Mouse (Mus musculus) kidney, adult 2 months (tissue): ENCODE measurements around the gene Smg1. TPM values are rescaled to one million over a fixed set of nuclear protein-coding genes. Genes with fewer than 3 reads are reported as not detected.
A peak's percentile ranks its signal among the peaks of the same experiment; 100 is the strongest.

Experiments
- DNase-seq: peaks from one replicate; pipeline ENCODE4 v3.0.0; 2021
- H3K27ac ChIP-seq: fragments of 200-500 bp; 2 replicates; pipeline ENCODE4 v1.5.1; 2012; ENCODE audit warnings: low read depth, low read length, control low read depth, inconsistent platforms; ENCODE audit not compliant: insufficient read depth
- H3K27me3 ChIP-seq: fragments of 200-500 bp; replicated peaks from 2 replicates; pipeline ENCODE4 v1.6.1; 2012; ENCODE audit warnings: mild to moderate bottlenecking, moderate library complexity, low read length, inconsistent platforms; ENCODE audit not compliant: control insufficient read depth, insufficient read depth
- H3K36me3 ChIP-seq: fragments of 200-500 bp; 2 replicates; pipeline ENCODE4 v1.6.1; 2012; ENCODE audit warnings: mild to moderate bottlenecking, moderate library complexity, low read length, inconsistent platforms; ENCODE audit not compliant: control insufficient read depth, insufficient read depth
- H3K4me1 ChIP-seq: fragments of 200-500 bp; 2 replicates; pipeline ENCODE4 v1.6.1; 2011; ENCODE audit warnings: low read length; ENCODE audit not compliant: control insufficient read depth, insufficient read depth
- H3K4me3 ChIP-seq: fragments of 200-500 bp; 2 replicates; pipeline ENCODE4 v1.5.1; 2011; ENCODE audit warnings: mild to moderate bottlenecking, low read depth, low read length, control low read depth; ENCODE audit not compliant: insufficient read depth
- CTCF ChIP-seq: fragments of 200-500 bp; conservative IDR thresholded peaks from 2 replicates; pipeline ENCODE4 v1.5.1; 2011; ENCODE audit warnings: low read depth, mild to moderate bottlenecking, control low read depth, low read length, moderate library complexity, mixed read lengths; ENCODE audit not compliant: insufficient read depth, insufficient read length
- POLR2A ChIP-seq: fragments of 200-500 bp; IDR thresholded peaks from one replicate; pipeline ENCODE4 v1.6.1; 2011; ENCODE audit warnings: low read depth, low read length, control low read depth
- WGBS: fragments of 180-500 bp; shearing (Covaris S2); methylation state at CpG from one replicate; pipeline ENCODE4 v1.1.7; 2018; 5-methylcytosine and 5-hydroxymethylcytosine counted together
- polyA plus RNA-seq: library from polyadenylated mRNA; depleted of rRNA; stranded (reverse); fragments of >200 nt; gene quantifications from 2 replicates; pipeline ENCODE4 v1.2.3, GENCODE M21; 2012

The Smg1 gene
- polyA plus RNA-seq, 1 experiment: 15.5 TPM

GRCm38 (mm10) chr7:118254460-118254859 lies 11.0 kb upstream of the Smg1 start:
- H3K4me3 ChIP-seq: no peak overlapping the region
- H3K36me3 ChIP-seq: no peaks in the 10 kb centered on the region
- DNase-seq: no peak
- WGBS: 73% methylated on average over 8 of the region's 8 CpGs
- peaks cover 8% of the 10 kb centered on the region for H3K4me1 ChIP-seq
- H3K27ac ChIP-seq: no peak overlapping the region
- H3K27me3 ChIP-seq: no peaks in the 10 kb centered on the region
- TF ChIP-seq CTCF (no peak), POLR2A (no peak)

DNA sequence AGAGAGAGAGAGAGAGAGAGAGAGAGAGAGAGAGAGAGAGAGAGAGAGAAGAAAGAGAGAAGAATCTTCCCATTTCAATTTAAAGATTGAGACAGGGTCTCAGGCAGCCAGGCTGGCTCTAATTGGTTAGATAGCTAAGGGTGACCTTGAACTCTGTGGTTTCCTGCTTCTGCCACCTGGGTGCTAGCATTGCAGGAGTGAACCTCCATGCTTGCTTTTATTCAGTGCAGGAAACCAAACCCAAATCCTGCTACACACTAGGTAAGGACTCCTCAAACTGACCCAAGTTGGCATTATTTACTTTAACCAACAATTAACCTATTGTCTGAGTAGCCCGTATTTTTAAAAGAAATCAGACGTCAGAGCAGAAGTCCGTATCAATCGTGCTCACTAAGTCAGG lies 10.5 kb upstream of the Smg1 start:
- Histone ChIP-seq H3K4me1 (peaks cover 8% of the 10 kb centered on the region), H3K27ac (no peak overlapping the region), H3K27me3 (no peaks in the 10 kb centered on the region), H3K36me3 (no peaks in the 10 kb centered on the region), H3K4me3 (no peak overlapping the region)
- DNase-seq: no peak
- 84% methylated on average over 4 of the region's 4 CpGs for WGBS
- no peak for TF ChIP-seq CTCF
- no peak for TF ChIP-seq POLR2A

GRCm38 (mm10) chr7:118252979-118253378 lies 9.5 kb upstream of the Smg1 start:
- DNase-seq: no peak
- Histone ChIP-seq H3K4me1 (peaks cover 8% of the 10 kb centered on the region), H3K36me3 (no peaks in the 10 kb centered on the region), H3K27me3 (no peaks in the 10 kb centered on the region), H3K27ac (no peak overlapping the region; the same call in 1 of the 2 replicates), H3K4me3 (no peak overlapping the region)
- no peak for TF ChIP-seq POLR2A
- WGBS: 85% methylated on average over 3 of the region's 3 CpGs

DNA sequence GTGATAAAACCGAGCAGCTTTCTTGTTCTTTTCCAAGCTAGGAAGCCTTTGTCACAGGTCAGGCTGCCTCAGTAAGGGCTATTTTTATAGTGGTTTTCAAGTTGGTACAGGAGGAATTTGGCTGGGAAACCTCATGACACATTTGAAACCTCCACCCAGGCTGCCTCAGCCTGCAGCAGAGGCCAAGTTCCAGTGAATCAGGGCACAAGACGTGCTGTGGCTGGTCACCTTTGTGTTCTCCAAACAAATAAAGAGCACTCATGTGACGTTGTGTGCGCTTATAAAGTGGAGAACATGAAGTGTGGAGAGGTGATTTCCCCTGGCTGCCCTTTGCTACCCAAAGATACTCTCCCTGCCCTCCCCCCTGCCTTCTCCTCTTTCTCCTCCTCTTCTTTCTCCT lies 8.9 kb upstream of the Smg1 start:
- H3K4me1 ChIP-seq: peaks cover 8% of the 10 kb centered on the region
- peak; percentile 61 for DNase-seq
- H3K27ac ChIP-seq: peak overlapping the region; percentile 72
- WGBS: 11% methylated on average over 4 of the region's 4 CpGs
- no peak for TF ChIP-seq CTCF
- TF ChIP-seq POLR2A: no peak
- H3K27me3 ChIP-seq: no peaks in the 10 kb centered on the region
- H3K4me3 ChIP-seq: no peak overlapping the region
- no peaks in the 10 kb centered on the region for H3K36me3 ChIP-seq

DNA sequence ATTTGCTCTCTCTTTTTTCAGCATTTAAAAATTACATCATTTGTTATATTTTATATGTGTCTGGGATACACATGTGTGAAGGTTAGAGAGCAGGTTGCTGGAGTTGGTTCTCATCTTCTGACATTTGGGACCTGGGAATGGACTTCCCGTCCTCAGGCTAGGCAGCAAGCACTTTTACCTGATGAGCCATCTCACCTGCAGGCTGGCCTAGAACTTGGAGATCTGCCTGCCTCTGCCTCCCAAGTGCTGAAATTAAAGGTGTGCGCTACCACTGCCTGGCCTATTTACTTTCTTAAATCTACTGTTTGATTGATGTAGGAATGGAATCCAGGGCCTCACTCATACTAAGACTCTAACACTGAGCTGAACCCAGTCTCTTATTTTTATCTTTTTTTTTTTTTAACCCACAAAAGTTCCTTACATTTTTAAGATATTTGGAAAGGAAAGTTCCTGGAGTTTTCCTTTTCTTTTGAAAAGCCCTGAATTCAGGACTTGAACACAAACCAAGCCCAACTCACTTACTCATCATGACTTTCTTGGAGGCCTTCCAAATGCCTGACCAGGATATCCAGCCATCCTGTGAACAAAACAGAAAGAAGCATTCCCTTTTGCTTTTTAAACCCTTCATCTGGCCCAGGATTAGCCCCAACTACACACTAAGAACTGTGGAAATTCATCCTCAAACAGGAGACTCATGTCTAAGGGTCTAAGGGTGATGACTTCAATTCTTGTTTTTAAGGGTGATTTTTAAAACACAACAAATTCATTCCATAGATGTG lies 8.1 kb upstream of the Smg1 start:
- 98% methylated on average over 2 of the region's 2 CpGs for WGBS
- no peaks in the 10 kb centered on the region for H3K27me3 ChIP-seq
- H3K36me3 ChIP-seq: no peaks in the 10 kb centered on the region
- H3K4me1 ChIP-seq: peaks cover 8% of the 10 kb centered on the region
- H3K27ac ChIP-seq: no peak overlapping the region
- no peak overlapping the region for H3K4me3 ChIP-seq
- TF ChIP-seq CTCF (no peak), POLR2A (no peak)
- peak; percentile 57 for DNase-seq

GRCm38 (mm10) chr7:118250482-118251160 lies 7.2 kb upstream of the Smg1 start:
- WGBS: 83% methylated on average over 4 of the region's 4 CpGs
- Histone ChIP-seq H3K27ac (no peak overlapping the region), H3K36me3 (no peaks in the 10 kb centered on the region), H3K27me3 (no peaks in the 10 kb centered on the region), H3K4me3 (no peak overlapping the region), H3K4me1 (peaks cover 8% of the 10 kb centered on the region)
- TF ChIP-seq POLR2A (no peak), CTCF (no peak)
- no peak for DNase-seq

GRCm38 (mm10) chr7:118249563-118249962 lies 6.1 kb upstream of the Smg1 start:
- no peaks in the 10 kb centered on the region for H3K36me3 ChIP-seq
- TF ChIP-seq POLR2A (no peak), CTCF (no peak)

More at GRCm38 (mm10) chr7:118249563-118249962, 6.1 kb upstream of the Smg1 start:
- no peak overlapping the region for H3K4me3 ChIP-seq
- 90% methylated on average over 2 of the region's 2 CpGs for WGBS
- no peak overlapping the region for H3K27ac ChIP-seq
- H3K4me1 ChIP-seq: peaks cover 8% of the 10 kb centered on the region
- DNase-seq: no peak
- no peaks in the 10 kb centered on the region for H3K27me3 ChIP-seq
